Mouse (Mus musculus) heart, adult 2 months (tissue): ENCODE results near the gene E130308A19Rik. TPM values are rescaled to one million over a fixed set of nuclear protein-coding genes. Genes with fewer than 3 reads are reported as not detected.

Experiments used
- DNase-seq, 2 experiments: peaks; one replicate each; pipeline ENCODE4 v3.0.0; 2021
- H3K27ac ChIP-seq: fragments of 200-600 bp; 2 replicates; pipeline ENCODE4 v1.8.1; 2022
- H3K27me3 ChIP-seq: fragments of 200-500 bp; 2 replicates; pipeline ENCODE4 v1.6.1; 2012; ENCODE audit warnings: mild to moderate bottlenecking, low read length, inconsistent platforms, mixed read lengths; ENCODE audit not compliant: control insufficient read depth, insufficient read depth
- H3K36me3 ChIP-seq: fragments of 200-500 bp; 2 replicates; pipeline ENCODE4 v1.6.1; 2012; ENCODE audit warnings: low read length, inconsistent platforms; ENCODE audit not compliant: control insufficient read depth, insufficient read depth
- H3K4me1 ChIP-seq: fragments of 200-500 bp; 2 replicates; pipeline ENCODE4 v1.6.1; 2011; ENCODE audit warnings: low read length; ENCODE audit not compliant: control insufficient read depth, insufficient read depth
- H3K4me3 ChIP-seq: fragments of 200-600 bp; 2 replicates; pipeline ENCODE4 v1.8.1; 2022
- H3K79me2 ChIP-seq: fragments of 200-500 bp; replicated peaks from 2 replicates; pipeline ENCODE4 v1.6.1; 2012; ENCODE audit warnings: mild to moderate bottlenecking, inconsistent platforms, low read length, moderate library complexity, mixed read lengths; ENCODE audit not compliant: control insufficient read depth, insufficient read depth
- H3K9ac ChIP-seq: fragments of 200-500 bp; 2 replicates; pipeline ENCODE4 v1.6.1; 2012; ENCODE audit warnings: low read depth, mild to moderate bottlenecking, control low read depth, inconsistent platforms, low read length, mixed read lengths
- CTCF ChIP-seq: fragments of 200-600 bp; IDR thresholded peaks from 2 replicates; pipeline ENCODE4 v1.8.1; 2022; ENCODE audit warnings: antibody characterized with exemption, mild to moderate bottlenecking, moderate library complexity
- EP300 ChIP-seq: fragments of 200-500 bp; IDR thresholded peaks from 2 replicates; pipeline ENCODE4 v1.6.1; 2011; ENCODE audit warnings: low read depth, low read length, control low read depth; ENCODE audit not compliant: insufficient read depth
- POLR2A ChIP-seq: fragments of 200-500 bp; IDR thresholded peaks from 2 replicates; pipeline ENCODE4 v1.6.1; 2011; ENCODE audit warnings: mild to moderate bottlenecking, low read depth, low read length, control low read depth; ENCODE audit not compliant: insufficient read depth
- WGBS: fragments of 180-500 bp; shearing (Covaris S2); methylation state at CpG from one replicate; pipeline ENCODE4 v1.1.7; 2018; 5-methylcytosine and 5-hydroxymethylcytosine counted together
- intact Hi-C: fragments of 180-260 bp; cut with DNase I; formaldehyde crosslinking; loops from one replicate; pipeline ENCODE4 v1.15.1; 2025
- polyA plus RNA-seq: library from polyadenylated mRNA; depleted of rRNA; stranded (reverse); fragments of >200 nt; gene quantifications from 2 replicates; pipeline ENCODE4 v1.2.3, GENCODE M21; 2012
- total RNA-seq, 2 experiments: library from RNA; stranded (reverse); gene quantifications; 2 replicates each; pipeline ENCODE4 v1.2.3; 2021

The E130308A19Rik gene
- total and polyA plus RNA-seq, 3 experiments = 3.8 to 7.2 (median 6.5) TPM

DNA sequence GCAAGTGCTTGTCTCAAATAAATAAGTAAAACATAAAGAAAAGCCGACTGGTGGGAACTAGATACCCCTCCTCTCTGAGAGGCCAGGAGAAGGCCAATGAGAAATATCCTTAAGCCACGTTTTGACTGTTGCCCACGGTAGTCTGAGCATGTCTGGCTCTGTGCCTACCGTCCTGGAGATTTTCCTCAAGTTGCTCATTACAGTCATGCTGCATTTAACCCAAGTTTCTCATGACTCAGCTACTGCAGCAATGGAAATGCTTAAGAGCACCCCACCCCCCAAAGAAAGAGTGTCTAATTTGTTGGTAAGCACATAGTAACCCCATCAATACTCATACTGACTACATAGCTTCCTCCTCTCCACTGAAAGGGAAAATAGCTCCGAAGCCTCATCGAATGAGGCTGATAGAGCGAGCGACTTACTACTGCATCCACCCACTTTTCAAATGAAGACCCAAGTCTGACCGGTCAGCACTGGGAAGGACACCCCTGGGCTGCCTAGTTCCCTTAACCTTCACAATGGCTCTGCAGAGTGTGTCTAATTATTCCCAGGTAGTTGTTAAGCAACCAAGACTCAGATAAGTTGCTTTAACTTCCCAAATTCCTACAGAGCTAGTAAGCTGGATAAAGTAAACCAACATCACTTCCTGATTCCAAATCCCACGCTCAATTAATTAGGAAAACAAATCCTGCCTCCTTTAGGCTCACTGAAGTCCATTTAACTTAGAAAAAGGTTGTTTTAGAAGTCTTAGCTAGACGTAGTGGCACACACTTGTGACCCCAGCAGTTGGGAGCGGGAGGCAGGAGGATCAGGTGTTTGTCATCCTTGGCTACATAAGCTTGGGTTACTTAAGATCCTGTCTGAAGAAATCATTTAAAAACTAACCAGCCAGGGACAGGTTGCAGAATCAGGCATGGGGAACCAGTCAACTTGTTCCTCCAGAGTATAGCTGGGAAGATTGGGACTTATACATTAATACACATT, 131.7 kb downstream of the E130308A19Rik start:
- no peak overlapping the region for H3K4me3 ChIP-seq
- no peak for TF ChIP-seq CTCF
- TF ChIP-seq POLR2A = no peak
- TF ChIP-seq EP300 = no peak
- DNase-seq = no peak
- intact Hi-C loops = no loop called here
- H3K4me1 ChIP-seq = peaks cover 5% of the 10 kb centered on the region
- WGBS = 82% methylated on average over 12 of the region's 12 CpGs
- no peak overlapping the region for H3K9ac ChIP-seq
- H3K36me3 ChIP-seq = no peaks in the 10 kb centered on the region
- H3K79me2 ChIP-seq = no peaks in the 10 kb centered on the region
- no peak overlapping the region for H3K27ac ChIP-seq
- no peaks in the 10 kb centered on the region for H3K27me3 ChIP-seq

DNA sequence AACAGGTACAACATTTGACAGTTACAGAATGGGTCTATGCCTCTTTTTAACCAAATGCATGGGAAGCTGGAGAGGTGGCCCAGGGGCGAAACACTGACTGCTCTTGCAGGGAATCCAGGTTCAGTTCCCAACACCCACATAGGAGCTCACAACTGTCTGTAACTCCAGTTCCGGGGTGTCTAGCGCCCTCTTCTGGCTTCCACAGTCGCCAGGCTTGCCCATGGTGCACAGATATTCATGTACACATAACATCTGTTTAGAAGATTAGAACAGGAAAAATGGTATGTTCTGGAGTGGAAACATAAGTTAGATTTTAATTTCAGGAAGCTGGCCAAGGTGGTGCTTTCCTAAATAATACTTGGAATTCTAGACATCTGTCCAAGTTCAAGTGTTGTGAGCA, 134.0 kb downstream of the E130308A19Rik start:
- WGBS = 71% methylated on average over 4 of the region's 4 CpGs
- no peak overlapping the region for H3K27ac ChIP-seq
- H3K4me1 ChIP-seq = peaks cover 9% of the 10 kb centered on the region
- TF ChIP-seq EP300 = no peak
- 0 out of 2 replicates have a peak, but pooled peaks have one; percentile 19 for TF ChIP-seq CTCF
- H3K79me2 ChIP-seq = no peaks in the 10 kb centered on the region
- intact Hi-C loops = loop anchor here (5.0 kb wide), 1 partner anchor 143 kb away; no protein-coding TSS in a partner anchor
- H3K27me3 ChIP-seq = no peaks in the 10 kb centered on the region
- no peak overlapping the region for H3K9ac ChIP-seq
- H3K4me3 ChIP-seq = no peak overlapping the region
- no peaks in the 10 kb centered on the region for H3K36me3 ChIP-seq
- DNase-seq = no peak

GRCm38 (mm10) chr4:59760636-59761364, 134.8 kb downstream of the E130308A19Rik start:
- H3K27me3 ChIP-seq = no peaks in the 10 kb centered on the region
- H3K4me1 ChIP-seq = peaks cover 9% of the 10 kb centered on the region
- H3K36me3 ChIP-seq = no peaks in the 10 kb centered on the region
- no peaks in the 10 kb centered on the region for H3K79me2 ChIP-seq
- intact Hi-C loops = loop anchor here (5.0 kb wide), 1 partner anchor 143 kb away; no protein-coding TSS in a partner anchor
- peak overlapping the region; percentile 29; the same call in 1 of the 2 replicates for H3K27ac ChIP-seq
- TF ChIP-seq POLR2A (no peak), CTCF (peak; percentile 85), EP300 (no peak)
- WGBS = 34% methylated on average over 10 of the region's 10 CpGs
- DNase-seq = peak; percentile 27 to 63
- H3K4me3 ChIP-seq = no peak overlapping the region
- no peak overlapping the region for H3K9ac ChIP-seq

- H3K27ac ChIP-seq = no peak overlapping the region
- TF ChIP-seq EP300 (0 out of 2 replicates have a peak, but pooled peaks have one; percentile 14), POLR2A (no peak), CTCF (no peak; the same call in 1 of the 2 replicates)
- intact Hi-C loops = loop anchor here (5.0 kb wide), 1 partner anchor 144 kb away; no protein-coding TSS in a partner anchor
- peaks cover 9% of the 10 kb centered on the region for H3K4me1 ChIP-seq
- 48% methylated on average over 4 of the region's 4 CpGs for WGBS
- no peak overlapping the region for H3K9ac ChIP-seq
- no peaks in the 10 kb centered on the region for H3K79me2 ChIP-seq
- H3K4me3 ChIP-seq = no peak overlapping the region
- H3K27me3 ChIP-seq = no peaks in the 10 kb centered on the region
- DNase-seq = peak; percentile 53 to 70
- no peaks in the 10 kb centered on the region for H3K36me3 ChIP-seq
Measured at GRCm38 (mm10) chr4:59761365-59761729, 135.3 kb downstream of the E130308A19Rik start.

GRCm38 (mm10) chr4:59764950-59765349, 138.9 kb downstream of the E130308A19Rik start:
- WGBS = 35% methylated on average over 7 of the region's 7 CpGs
- peak overlapping the region; percentile 53 for H3K27ac ChIP-seq
- peak overlapping the region; percentile 1; the same call in 1 of the 2 replicates for H3K9ac ChIP-seq
- TF ChIP-seq EP300 = no peak
- TF ChIP-seq POLR2A = no peak
- TF ChIP-seq CTCF = no peak
- intact Hi-C loops = loop anchor here (5.0 kb wide), 1 partner anchor 148 kb away; no protein-coding TSS in a partner anchor
- no peak for DNase-seq
- no peaks in the 10 kb centered on the region for H3K79me2 ChIP-seq
- peaks cover 9% of the 10 kb centered on the region for H3K4me1 ChIP-seq
- H3K36me3 ChIP-seq = no peaks in the 10 kb centered on the region
- no peaks in the 10 kb centered on the region for H3K27me3 ChIP-seq
- no peak overlapping the region; the same call in 1 of the 2 replicates for H3K4me3 ChIP-seq
